Mouse (Mus musculus) olfactory bulb, adult 2 months (tissue): Measurements from ENCODE around the gene Fbxw17.

ENCODE experiments used
- CTCF ChIP-seq: fragments of 200-500 bp; IDR thresholded peaks from 2 replicates; pipeline ENCODE4 v1.5.1; 2012; ENCODE audit warnings: low read depth, mild to moderate bottlenecking, low read length, moderate library complexity; ENCODE audit not compliant: insufficient read depth
- POLR2A ChIP-seq: fragments of 200-500 bp; IDR thresholded peaks from 2 replicates; pipeline ENCODE4 v1.6.1; 2012; ENCODE audit warnings: mild to moderate bottlenecking, low read depth, low read length, moderate library complexity; ENCODE audit not compliant: insufficient read depth

GRCm38 (mm10) chr13:50443812-50444211 is 26.1 kb downstream of the Fbxw17 start, which contains the start of gene Gm47429:
- TF ChIP-seq CTCF: no peak
- no peak for TF ChIP-seq POLR2A
